Mouse (Mus musculus) liver, embryonic 15.5 days (tissue): ENCODE measurements at regions not wholly inside any gene's neighbourhood (a gene's known extent, or its start where the extent isn't known, plus 50 kb on each side); places are given as distances from the start of the nearest gene placed in this dataset.

Experiments
- ATAC-seq: fragments of 200-750 bp; cut with Nextera tagmentation; 2 replicates; pipeline ENCODE4 v1.8.0; 2017; ENCODE audit warnings: moderate number of reproducible peaks, mild to moderate bottlenecking, moderate library complexity; ENCODE audit not compliant: insufficient read depth
- H3K27ac ChIP-seq: fragments of 300-500 bp; sonication (generic); replicated peaks from 2 replicates; pipeline ENCODE4 v1.5.1; 2015; ENCODE audit warnings: mild to moderate bottlenecking, inconsistent platforms
- H3K27me3 ChIP-seq: fragments of 300-500 bp; sonication (generic); 2 replicates; pipeline ENCODE4 v1.6.1; 2015; ENCODE audit warnings: mild to moderate bottlenecking, inconsistent platforms
- H3K36me3 ChIP-seq: fragments of 300-500 bp; sonication (generic); replicated peaks from 2 replicates; pipeline ENCODE4 v1.6.1; 2015; ENCODE audit warnings: moderate library complexity, mild to moderate bottlenecking, inconsistent platforms
- H3K4me1 ChIP-seq: fragments of 300-500 bp; sonication (generic); replicated peaks from 2 replicates; pipeline ENCODE4 v1.6.1; 2015; ENCODE audit warnings: inconsistent platforms
- H3K4me2 ChIP-seq: fragments of 300-500 bp; sonication (generic); 2 replicates; pipeline ENCODE4 v1.6.1; 2015; ENCODE audit warnings: moderate library complexity, mild to moderate bottlenecking, inconsistent platforms
- H3K4me3 ChIP-seq: fragments of 300-500 bp; sonication (generic); replicated peaks from 2 replicates; pipeline ENCODE4 v1.5.1; 2015; ENCODE audit warnings: mild to moderate bottlenecking, inconsistent platforms
- H3K9ac ChIP-seq: fragments of 300-500 bp; sonication (generic); 2 replicates; pipeline ENCODE4 v1.6.1; 2015; ENCODE audit warnings: moderate library complexity, mild to moderate bottlenecking, inconsistent platforms
- H3K9me3 ChIP-seq: fragments of 300-500 bp; sonication (generic); replicated peaks from 2 replicates; pipeline ENCODE4 v1.6.1; 2016; ENCODE audit warnings: inconsistent platforms
- WGBS: fragments of 180-500 bp; shearing (Covaris S2); methylation state at CpG from one replicate; pipeline ENCODE4 v1.1.7; 2015; ENCODE audit warnings: mixed read lengths; ENCODE audit not compliant: insufficient replicate concordance; 5-methylcytosine and 5-hydroxymethylcytosine counted together

GRCm38 (mm10) chr3:144011456-144012025 is 193.5 kb downstream of the Lmo4 start:
- no peak overlapping the region for H3K9ac ChIP-seq
- H3K4me3 ChIP-seq: no peak overlapping the region
- H3K27ac ChIP-seq: no peak overlapping the region
- no peaks in the 10 kb centered on the region for H3K36me3 ChIP-seq
- no peaks in the 10 kb centered on the region for H3K9me3 ChIP-seq
- no peak overlapping the region for H3K4me2 ChIP-seq
- 47% methylated on average over 12 of the region's 12 CpGs for WGBS
- no peak for ATAC-seq
- no peaks in the 10 kb centered on the region for H3K27me3 ChIP-seq
- H3K4me1 ChIP-seq: no peaks in the 10 kb centered on the region

GRCm38 (mm10) chr3:144010558-144010957 is 194.5 kb downstream of the Lmo4 start:
- ATAC-seq: no peak
- Histone ChIP-seq H3K9ac (no peak overlapping the region), H3K27me3 (no peaks in the 10 kb centered on the region), H3K4me3 (no peak overlapping the region), H3K9me3 (no peaks in the 10 kb centered on the region), H3K27ac (no peak overlapping the region), H3K4me1 (no peaks in the 10 kb centered on the region), H3K36me3 (no peaks in the 10 kb centered on the region), H3K4me2 (no peak overlapping the region)
- 13% methylated on average over 6 of the region's 6 CpGs for WGBS

GRCm38 (mm10) chr3:144007111-144007619 is 197.9 kb downstream of the Lmo4 start:
- Histone ChIP-seq H3K4me2 (no peak overlapping the region), H3K9me3 (no peaks in the 10 kb centered on the region), H3K4me1 (no peaks in the 10 kb centered on the region), H3K9ac (no peak overlapping the region), H3K4me3 (no peak overlapping the region), H3K36me3 (no peaks in the 10 kb centered on the region), H3K27me3 (no peaks in the 10 kb centered on the region), H3K27ac (no peak overlapping the region)
- WGBS: 74% methylated on average over 4 of the region's 4 CpGs
- ATAC-seq: no peak

GRCm38 (mm10) chr3:143997909-143998308 is 207.1 kb downstream of the Lmo4 start:
- no peak overlapping the region for H3K27ac ChIP-seq
- no peak overlapping the region for H3K4me3 ChIP-seq
- no peaks in the 10 kb centered on the region for H3K9me3 ChIP-seq
- no peaks in the 10 kb centered on the region for H3K36me3 ChIP-seq
- 71% methylated on average over 8 of the region's 8 CpGs for WGBS
- H3K27me3 ChIP-seq: no peaks in the 10 kb centered on the region
- H3K4me1 ChIP-seq: no peaks in the 10 kb centered on the region
- no peak for ATAC-seq
- H3K4me2 ChIP-seq: no peak overlapping the region
- H3K9ac ChIP-seq: no peak overlapping the region

GRCm38 (mm10) chr3:143995045-143995444 is 210.0 kb downstream of the Lmo4 start:
- Histone ChIP-seq H3K4me2 (no peak overlapping the region), H3K4me1 (no peaks in the 10 kb centered on the region), H3K27me3 (no peaks in the 10 kb centered on the region), H3K27ac (no peak overlapping the region), H3K36me3 (no peaks in the 10 kb centered on the region), H3K9me3 (no peaks in the 10 kb centered on the region), H3K4me3 (no peak overlapping the region), H3K9ac (no peak overlapping the region)
- WGBS: 59% methylated on average over 3 of the region's 3 CpGs
- no peak for ATAC-seq

GRCm38 (mm10) chr3:143988991-143989390 is 216.0 kb downstream of the Lmo4 start:
- Histone ChIP-seq H3K27me3 (no peaks in the 10 kb centered on the region), H3K27ac (no peak overlapping the region), H3K36me3 (no peaks in the 10 kb centered on the region), H3K4me3 (no peak overlapping the region), H3K9ac (no peak overlapping the region), H3K9me3 (no peaks in the 10 kb centered on the region), H3K4me1 (no peaks in the 10 kb centered on the region), H3K4me2 (no peak overlapping the region)
- 68% methylated on average over 4 of the region's 4 CpGs for WGBS
- no peak for ATAC-seq

GRCm38 (mm10) chr3:143988037-143988436 is 217.0 kb downstream of the Lmo4 start:
- H3K9ac ChIP-seq: no peak overlapping the region
- H3K4me1 ChIP-seq: no peaks in the 10 kb centered on the region
- 72% methylated on average over 5 of the region's 5 CpGs for WGBS
- H3K27ac ChIP-seq: no peak overlapping the region
- no peaks in the 10 kb centered on the region for H3K36me3 ChIP-seq
- ATAC-seq: no peak
- H3K27me3 ChIP-seq: no peaks in the 10 kb centered on the region
- H3K9me3 ChIP-seq: no peaks in the 10 kb centered on the region
- H3K4me2 ChIP-seq: no peak overlapping the region
- H3K4me3 ChIP-seq: no peak overlapping the region

- WGBS: 90% methylated on average over 2 of the region's 2 CpGs
- no peak for ATAC-seq
- Histone ChIP-seq H3K36me3 (no peaks in the 10 kb centered on the region), H3K27ac (no peak overlapping the region), H3K9ac (no peak overlapping the region), H3K27me3 (no peaks in the 10 kb centered on the region), H3K4me2 (no peak overlapping the region), H3K9me3 (no peaks in the 10 kb centered on the region), H3K4me1 (no peaks in the 10 kb centered on the region), H3K4me3 (no peak overlapping the region)
These were observed 218.2 kb downstream of the Lmo4 start for GRCm38 (mm10) chr3:143986798-143987197.

GRCm38 (mm10) chr3:143986200-143986506 is 218.9 kb downstream of the Lmo4 start:
- H3K36me3 ChIP-seq: no peaks in the 10 kb centered on the region
- H3K4me3 ChIP-seq: no peak overlapping the region
- 67% methylated on average over 5 of the region's 5 CpGs for WGBS
- no peaks in the 10 kb centered on the region for H3K4me1 ChIP-seq
- no peak for ATAC-seq
- H3K27me3 ChIP-seq: no peaks in the 10 kb centered on the region
- H3K4me2 ChIP-seq: no peak overlapping the region
- no peaks in the 10 kb centered on the region for H3K9me3 ChIP-seq
- H3K9ac ChIP-seq: no peak overlapping the region
- no peak overlapping the region for H3K27ac ChIP-seq

GRCm38 (mm10) chr3:143985349-143986199 is 219.4 kb downstream of the Lmo4 start:
- Histone ChIP-seq H3K9ac (no peak overlapping the region), H3K4me2 (no peak overlapping the region), H3K27me3 (no peaks in the 10 kb centered on the region), H3K4me1 (no peaks in the 10 kb centered on the region), H3K9me3 (no peaks in the 10 kb centered on the region), H3K27ac (no peak overlapping the region), H3K36me3 (no peaks in the 10 kb centered on the region), H3K4me3 (no peak overlapping the region)
- 54% methylated on average over 6 of the region's 6 CpGs for WGBS
- no peak for ATAC-seq

GRCm38 (mm10) chr3:143978703-143979102 is 226.3 kb downstream of the Lmo4 start:
- WGBS: 64% methylated on average over 2 of the region's 2 CpGs
- Histone ChIP-seq H3K4me3 (no peak overlapping the region), H3K4me2 (no peak overlapping the region), H3K4me1 (no peaks in the 10 kb centered on the region), H3K27ac (no peak overlapping the region), H3K9me3 (no peaks in the 10 kb centered on the region), H3K27me3 (no peaks in the 10 kb centered on the region), H3K36me3 (no peaks in the 10 kb centered on the region), H3K9ac (no peak overlapping the region)
- ATAC-seq: no peak
